Mouse (Mus musculus) lung, postnatal 36 days (tissue): ENCODE results near the gene Dhrs11.
"Not testable (repeated sequence)": the region's sequence is repeated elsewhere in the genome, so short reads cannot be mapped to it uniquely, and the experiment has no call there.

Experiments used
- DNase-seq: peaks from one replicate; pipeline ENCODE4 v3.0.0; 2022; ENCODE audit warnings: mixed read lengths

Dhrs11 gene

GRCm38 (mm10) chr11:84828516-84829399, at the start of gene Dhrs11:
Gene Dhrs11 (minus strand): TSS chr11:84828994.
- DNase-seq = peak; percentile 96

- not testable (repeated sequence) for DNase-seq
Observed at GRCm38 (mm10) chr11:84876020-84876419, 47.2 kb upstream of the Dhrs11 start.

GRCm38 (mm10) chr11:84873042-84873833, 44.4 kb upstream of the Dhrs11 start:
- no peak for DNase-seq

- DNase-seq = no peak
Observed at GRCm38 (mm10) chr11:84871548-84872069, 42.8 kb upstream of the Dhrs11 start.

GRCm38 (mm10) chr11:84871046-84871445, 42.3 kb upstream of the Dhrs11 start:
- no peak for DNase-seq

GRCm38 (mm10) chr11:84870337-84871043, 41.7 kb upstream of the Dhrs11 start, which contains the start of gene Ggnbp2:
Gene Ggnbp2 (minus strand): TSS chr11:84870817.
- peak; percentile 93 for DNase-seq

GRCm38 (mm10) chr11:84869537-84870232, 40.9 kb upstream of the Dhrs11 start:
- peak; percentile 94 for DNase-seq

- no peak for DNase-seq
Observed at GRCm38 (mm10) chr11:84868786-84869259, 40.0 kb upstream of the Dhrs11 start.

GRCm38 (mm10) chr11:84867586-84867985, 38.8 kb upstream of the Dhrs11 start:
- DNase-seq = no peak

- DNase-seq = no peak
Observed at GRCm38 (mm10) chr11:84865268-84865667, 36.5 kb upstream of the Dhrs11 start.

GRCm38 (mm10) chr11:84855285-84855684, 26.5 kb upstream of the Dhrs11 start:
- no peak for DNase-seq

GRCm38 (mm10) chr11:84847475-84848090, 18.8 kb upstream of the Dhrs11 start:
- no peak for DNase-seq

- DNase-seq = no peak
Observed at GRCm38 (mm10) chr11:84846741-84847474, 18.1 kb upstream of the Dhrs11 start.

GRCm38 (mm10) chr11:84839330-84839729, 10.5 kb upstream of the Dhrs11 start:
- peak; percentile 12 for DNase-seq

- not testable (repeated sequence) for DNase-seq
Observed at GRCm38 (mm10) chr11:84829495-84829894, 701 bp upstream of the Dhrs11 start.

- DNase-seq = peak; percentile 13
Observed at GRCm38 (mm10) chr11:84827901-84828503, 792 bp downstream of the Dhrs11 start.

- no peak for DNase-seq
Observed at GRCm38 (mm10) chr11:84827492-84827891, 1.3 kb downstream of the Dhrs11 start.

- peak; percentile 57 for DNase-seq
Observed at GRCm38 (mm10) chr11:84826185-84826584, 2.6 kb downstream of the Dhrs11 start.

GRCm38 (mm10) chr11:84825261-84825807, 3.5 kb downstream of the Dhrs11 start:
- DNase-seq = no peak

- DNase-seq = no peak
Observed at GRCm38 (mm10) chr11:84823484-84823897, 5.3 kb downstream of the Dhrs11 start.
